Mouse (Mus musculus): Measurements from ENCODE around the gene Stag1.

Stag1 gene

DNA sequence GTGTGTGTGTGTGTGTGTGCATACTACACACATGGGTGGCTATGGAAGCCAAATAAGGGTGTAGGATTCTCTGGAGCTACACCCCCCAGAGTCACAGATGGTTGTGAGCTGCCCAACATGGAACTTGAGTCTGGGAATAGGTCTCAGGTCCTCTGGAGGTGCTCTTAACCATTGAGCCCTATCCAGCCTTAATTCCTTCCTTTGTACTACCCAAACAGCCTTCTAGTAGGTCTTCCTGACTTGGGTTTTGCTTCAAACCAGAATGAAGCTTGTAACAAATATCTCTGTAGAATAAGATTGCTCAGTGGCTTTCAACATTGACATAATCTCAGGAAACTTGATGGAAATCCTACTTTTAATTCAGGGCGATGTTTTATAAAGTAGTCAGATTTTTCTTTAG is 7.9 kb downstream of the Stag1 start:
- no peak for DNase-seq (ENCODE audit: low spot score in 2 of 2)

DNA sequence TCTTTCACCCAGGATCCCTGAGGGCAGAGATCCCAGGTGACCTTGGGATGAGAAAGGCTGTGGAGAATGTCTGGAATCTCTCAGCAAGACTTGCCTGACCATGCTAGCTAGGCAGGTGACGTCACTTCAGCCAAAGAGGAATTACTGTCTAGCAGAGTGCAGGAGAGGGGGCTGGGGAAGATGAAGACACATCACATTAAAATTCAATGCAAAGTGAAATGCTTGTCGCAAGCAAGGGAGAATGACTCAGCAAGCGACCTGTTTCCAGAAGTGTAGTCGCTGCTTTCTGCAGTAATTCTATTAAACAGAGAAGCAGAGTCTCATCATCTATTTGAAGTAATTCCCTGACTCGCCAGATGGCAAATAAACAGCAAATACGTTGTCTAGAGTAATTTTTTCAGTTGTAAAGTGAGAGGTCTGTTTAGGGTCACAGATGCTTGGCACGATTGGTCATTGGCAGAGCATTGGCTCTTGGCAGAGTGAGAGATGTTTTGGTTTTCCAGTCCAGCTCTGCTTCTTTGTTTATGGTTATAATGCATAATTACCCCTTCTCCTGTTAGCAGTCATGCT is 8.5 kb downstream of the Stag1 start:
- no peak for DNase-seq (ENCODE audit: low spot score in 2 of 2)

DNA sequence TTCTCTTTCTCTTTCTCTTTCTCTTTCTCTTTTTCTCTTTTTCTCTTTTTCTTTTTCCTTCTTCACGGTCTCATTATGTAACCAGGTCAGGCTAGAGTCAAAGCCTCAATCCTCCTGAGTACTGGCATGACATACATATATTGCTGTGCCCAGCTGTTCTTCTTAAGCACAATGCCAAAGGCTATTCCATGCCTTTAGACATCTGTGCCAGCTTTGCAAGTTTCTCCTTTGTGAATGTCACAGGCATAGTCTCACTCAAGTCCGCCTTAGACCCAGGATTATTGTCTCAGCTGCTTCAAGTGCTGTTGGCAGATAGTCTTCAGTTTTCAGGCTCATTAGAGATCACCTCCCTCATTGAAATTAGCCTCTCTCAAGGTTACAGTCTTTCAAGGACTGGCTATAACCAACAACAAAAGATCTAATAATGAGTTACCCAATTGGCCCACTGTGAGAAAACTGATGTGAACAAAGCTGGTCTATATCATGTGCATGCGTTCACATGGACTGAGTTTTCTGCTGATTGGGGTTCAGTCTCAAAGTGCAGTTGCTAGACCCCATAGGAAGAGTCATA is 16.0 kb downstream of the Stag1 start:
- DNase-seq (ENCODE audit: low spot score in 2 of 2), result no peak

DNA sequence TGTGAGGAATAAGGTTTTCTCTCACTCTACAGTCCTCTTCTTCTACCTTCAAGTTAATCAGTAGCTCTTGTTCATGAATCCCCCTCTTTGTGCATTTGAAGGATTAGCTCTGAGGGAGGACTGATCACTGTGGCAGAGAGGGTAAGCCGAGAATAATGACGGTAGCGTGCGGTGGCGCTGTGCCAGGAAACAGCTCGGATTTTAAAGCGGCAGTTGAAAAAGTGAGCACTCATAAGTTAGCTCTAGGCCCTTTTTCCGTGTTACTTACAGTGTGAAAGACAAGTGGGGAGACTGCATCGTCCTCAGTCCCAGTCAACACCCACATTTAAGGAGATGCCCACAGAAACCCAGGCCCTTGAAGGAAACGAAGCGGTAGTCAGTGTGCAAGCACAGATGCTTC is 19.3 kb downstream of the Stag1 start:
- no peak for DNase-seq (ENCODE audit: low spot score in 2 of 2)

DNA sequence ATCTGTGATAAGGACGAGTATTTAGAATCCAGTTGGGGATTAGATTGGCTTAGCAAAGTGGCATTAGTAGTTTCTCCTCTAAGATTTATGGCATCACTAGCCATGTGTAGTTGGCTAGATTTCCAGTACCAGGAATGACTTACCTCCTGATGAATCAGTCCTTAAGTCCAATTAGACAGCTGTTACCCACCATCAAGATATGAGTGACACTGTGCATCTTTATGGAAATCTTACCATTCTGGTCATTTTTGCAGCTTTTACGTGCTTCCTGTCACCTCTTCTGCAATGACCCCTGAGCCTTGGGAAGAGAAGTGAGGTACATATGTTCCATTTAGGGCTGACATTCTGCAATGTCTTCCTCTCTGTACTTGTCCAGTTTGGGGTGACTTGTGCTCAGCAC is 28.7 kb downstream of the Stag1 start:
- no peak for DNase-seq (ENCODE audit: low spot score in 2 of 2)

DNA sequence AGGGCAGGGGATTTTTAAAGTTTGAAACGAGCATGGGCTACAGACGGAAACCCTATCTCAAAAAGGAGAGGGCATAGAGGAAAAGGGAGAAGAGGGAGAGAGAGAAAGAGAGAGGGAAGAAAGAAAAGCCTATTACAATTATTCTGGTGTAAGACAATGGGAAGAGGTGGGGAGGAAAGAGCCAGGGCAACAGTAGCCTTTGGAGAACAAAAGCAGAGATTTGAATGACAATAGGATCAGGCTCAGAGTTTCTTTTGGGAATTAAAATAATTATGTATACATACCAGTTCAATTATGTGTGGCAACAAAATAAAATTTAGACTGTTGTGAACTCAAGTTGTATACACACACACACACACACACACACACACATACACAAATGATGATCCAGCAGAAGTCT is 43.2 kb downstream of the Stag1 start:
- DNase-seq (ENCODE audit: low spot score in 2 of 2), result no peak

DNA sequence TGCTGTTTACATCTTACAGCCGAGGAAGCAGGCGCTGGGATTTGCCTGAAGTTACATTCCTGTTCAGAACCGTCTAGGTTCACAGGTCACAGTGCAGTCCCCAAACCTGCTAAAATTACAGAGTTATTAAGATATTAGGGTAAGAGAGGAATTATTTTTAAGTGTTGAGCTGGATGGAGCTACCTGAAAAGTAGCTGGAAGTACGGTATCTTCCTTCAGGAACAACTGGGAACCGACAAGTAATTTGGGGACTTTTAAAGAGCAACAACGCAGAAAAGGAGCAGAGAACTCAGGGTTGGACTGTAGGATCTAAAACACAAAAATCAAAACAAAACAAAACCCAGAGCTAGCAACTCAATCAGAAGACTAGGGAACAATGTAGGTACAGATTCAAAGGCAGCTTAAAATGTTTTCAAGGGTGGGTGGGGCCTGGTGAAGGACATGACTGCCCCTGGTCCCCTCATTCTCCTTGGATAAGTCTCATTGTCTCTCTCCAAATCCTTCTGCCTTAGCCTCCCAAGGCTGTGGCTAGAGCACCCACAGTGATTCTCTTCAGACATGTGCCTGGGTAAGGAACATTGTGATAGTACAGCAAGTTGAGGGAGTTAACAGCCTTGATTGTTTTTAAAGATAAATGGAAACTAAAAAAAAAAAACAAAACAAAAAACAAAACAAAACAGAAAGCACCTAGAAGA is 43.9 kb downstream of the Stag1 start:
- DNase-seq (ENCODE audit: low spot score in 2 of 2), result no peak

DNA sequence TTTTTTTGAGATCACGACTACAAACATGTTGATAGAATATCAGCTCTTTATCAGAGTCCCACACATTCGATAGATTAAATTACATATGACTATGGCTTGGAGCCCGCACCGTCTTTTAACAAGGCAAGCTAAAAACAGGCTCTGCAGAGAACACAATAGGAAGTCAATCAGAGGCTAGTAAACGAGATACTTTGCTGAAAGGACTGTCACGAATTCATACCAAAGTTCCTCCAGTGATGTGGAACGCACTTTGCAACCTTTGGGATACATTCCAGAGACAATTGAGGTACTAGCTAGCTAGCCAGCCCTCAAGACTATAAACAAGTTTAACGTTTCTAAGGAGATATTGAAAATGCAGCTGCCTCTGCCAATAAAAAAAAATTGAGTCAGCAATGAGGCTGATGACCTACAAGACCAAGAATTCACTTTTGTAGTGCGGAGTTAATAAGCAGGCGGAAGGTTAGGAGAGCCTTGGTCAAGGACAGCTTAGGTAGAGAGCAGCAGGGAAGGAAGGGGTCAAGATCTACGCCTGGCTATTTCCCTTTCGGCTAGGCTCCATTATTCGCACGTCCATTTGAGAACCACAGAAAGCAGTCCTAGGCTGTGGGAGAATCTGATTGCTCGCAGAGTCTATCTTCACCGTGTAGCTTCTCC is 44.7 kb downstream of the Stag1 start:
- peak in 1 of 2 experiments; percentile 5 for DNase-seq (ENCODE audit: low spot score in 2 of 2)

DNA sequence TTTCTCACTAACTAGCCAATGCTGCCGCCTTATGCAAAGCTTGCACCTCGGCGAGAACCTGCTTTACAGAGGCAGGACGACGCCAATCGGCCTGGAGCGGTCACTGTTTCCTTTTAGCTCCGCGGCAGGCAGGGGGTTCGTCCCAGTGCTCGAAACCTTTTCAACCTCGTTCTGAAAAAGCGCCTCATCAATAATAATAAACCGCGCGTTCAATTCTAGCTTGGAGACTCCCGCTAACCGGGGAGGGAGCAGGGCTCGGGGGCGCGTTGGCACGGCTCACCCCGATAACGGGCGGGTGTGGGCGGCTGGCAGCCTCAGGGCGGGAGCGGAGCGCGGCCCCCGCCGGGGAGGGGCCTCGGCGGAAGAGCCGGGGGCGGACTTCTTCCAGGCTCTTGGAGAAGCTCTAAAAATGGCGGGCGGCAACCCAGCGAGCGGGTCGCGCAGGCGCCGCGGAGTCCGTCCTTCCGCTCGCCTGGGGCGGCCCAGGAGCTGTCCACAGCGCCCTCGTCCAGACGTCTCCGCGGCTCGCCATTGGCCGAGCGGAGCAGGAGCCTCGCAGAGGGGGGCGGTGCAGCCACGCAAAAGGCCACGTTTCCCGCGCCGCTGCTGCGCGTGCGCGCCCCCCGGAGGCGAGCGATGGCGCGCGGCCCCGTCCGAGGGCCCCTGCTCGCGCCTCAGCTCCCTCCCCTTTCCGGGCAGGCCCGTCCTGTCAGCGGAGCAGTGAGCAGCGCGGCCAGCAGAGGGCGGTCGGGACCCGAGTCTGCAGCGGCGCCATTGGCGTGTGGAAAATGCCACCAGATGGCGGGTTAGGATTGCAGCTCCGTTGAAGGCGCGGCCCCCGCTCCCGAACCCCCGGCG is 45.5 kb downstream of the Stag1 start:
- peak; percentile 99 to 100 for DNase-seq (ENCODE audit: low spot score in 2 of 2)

DNA sequence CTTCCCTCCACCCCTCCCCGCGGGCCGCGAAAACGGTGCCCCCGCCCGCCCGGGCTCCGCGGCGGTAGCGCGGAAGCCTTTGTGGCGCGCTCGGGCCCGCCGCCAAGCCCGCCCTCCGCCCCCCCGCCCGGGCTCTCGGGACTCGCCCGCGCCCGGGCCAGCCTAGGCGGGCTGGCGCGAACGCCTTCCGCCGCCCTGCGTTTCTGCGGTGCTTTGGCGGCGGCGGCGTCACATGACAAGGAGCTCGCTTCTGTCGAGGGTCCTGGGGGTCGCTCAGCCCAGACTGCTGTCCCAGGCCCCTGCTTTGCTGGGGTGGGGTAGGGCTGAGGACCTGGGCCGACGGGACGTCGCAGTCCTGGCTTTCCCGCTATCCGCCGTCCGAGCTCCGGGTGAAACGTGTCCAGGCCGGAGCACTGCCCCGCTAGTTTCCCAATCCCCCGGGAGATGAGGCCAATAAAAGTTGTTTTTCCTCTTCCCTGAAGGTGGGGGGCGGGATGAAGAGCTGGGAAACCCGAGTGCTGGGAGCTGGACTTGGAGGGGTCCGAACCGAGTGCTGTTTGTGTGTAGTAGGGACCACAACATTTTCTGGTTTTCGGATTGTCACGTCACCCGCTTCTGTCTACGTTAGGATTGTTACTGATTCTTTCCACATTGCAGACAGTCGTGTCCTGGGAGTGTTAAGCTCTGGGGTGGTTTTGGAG is 46.6 kb downstream of the Stag1 start:
- peak; percentile 49 to 60 for DNase-seq (ENCODE audit: low spot score in 2 of 2)

DNA sequence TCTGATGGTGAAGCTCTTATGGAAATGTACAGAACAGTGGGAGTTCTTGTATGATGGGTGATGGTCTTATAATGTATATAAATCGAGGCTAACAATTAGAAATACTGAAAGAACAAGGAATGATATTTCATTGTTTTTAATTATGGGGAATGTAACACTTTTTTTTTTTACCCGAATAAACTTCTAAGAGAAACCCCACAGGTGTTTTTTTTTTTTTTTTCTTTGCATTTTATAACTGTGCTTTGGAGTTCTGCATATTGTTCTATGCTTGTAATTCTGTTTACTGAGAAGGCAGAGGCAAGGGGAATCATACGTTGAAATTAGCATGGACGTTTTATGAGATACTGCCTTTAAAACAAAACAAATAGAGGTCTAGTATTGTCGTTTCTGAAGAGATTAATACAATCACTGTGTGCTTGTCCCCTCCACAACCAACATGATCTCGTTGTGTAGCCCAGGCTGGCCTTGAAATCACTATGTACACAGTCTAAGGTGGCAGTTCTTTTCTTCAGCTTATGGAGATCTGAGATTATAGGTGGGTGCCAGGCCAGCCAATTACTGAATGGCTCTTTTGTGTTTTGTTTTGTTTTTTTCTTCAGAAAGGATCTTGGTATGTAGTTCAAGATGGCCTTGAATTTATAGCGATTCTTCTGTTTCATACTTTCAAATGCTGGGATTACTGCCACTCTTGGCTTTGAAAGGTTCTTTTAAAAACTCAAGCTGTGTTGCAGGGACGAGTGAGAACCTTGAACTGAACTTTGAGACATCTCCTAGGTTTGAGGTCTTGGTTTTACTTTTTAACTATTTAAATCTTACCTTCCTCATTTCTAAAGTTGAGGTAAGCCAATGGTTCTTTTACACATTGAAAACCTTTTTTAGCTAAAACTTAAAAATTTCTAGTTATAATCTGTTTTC is 47.7 kb downstream of the Stag1 start:
- DNase-seq (ENCODE audit: low spot score in 2 of 2), result no peak

DNA sequence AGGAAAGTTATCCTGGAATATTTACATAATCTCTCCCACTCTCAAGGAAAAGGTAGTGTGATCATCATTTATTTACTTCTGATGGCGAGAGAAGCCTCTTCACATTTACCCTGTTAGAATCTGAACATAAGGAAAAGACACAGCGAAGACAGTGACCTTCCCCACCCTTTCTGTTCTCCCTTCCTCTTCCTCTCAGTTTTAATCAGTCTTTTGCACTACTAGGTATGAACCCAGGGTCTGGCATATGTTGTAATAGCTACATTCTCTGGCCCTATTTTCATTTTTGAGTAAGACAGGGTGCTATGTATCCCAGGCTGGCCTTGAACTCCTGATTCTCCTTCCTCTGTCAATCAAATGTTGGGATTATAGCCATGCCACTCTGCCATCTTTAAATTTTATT is 48.7 kb downstream of the Stag1 start:
- DNase-seq (ENCODE audit: low spot score in 2 of 2), result no peak

DNA sequence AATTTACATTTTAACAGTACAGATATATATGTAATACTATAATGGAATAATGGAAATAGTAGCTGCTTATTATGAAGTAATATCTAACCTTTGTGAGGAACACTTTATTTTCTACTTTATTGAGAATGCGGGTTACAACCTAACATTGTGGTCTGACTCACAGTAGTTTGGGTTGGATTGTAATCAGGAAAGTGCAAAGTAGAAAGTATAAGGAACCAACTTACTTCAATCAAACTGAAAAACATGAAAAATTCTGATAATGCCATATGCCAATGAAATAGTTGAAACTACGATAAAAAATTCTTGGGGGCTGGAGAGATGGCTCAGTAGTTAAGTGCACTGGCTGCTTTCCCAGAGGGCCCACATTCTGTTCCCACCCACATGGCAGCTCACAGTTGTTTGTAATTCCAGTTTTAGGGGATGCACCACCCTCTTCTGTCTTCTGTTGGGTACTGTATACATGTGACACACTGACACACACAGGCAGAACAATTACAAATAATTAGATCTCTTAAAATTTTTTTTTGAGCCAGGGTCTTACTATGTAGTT is 50.3 kb downstream of the Stag1 start:
- DNase-seq (ENCODE audit: low spot score in 2 of 2), result no peak

DNA sequence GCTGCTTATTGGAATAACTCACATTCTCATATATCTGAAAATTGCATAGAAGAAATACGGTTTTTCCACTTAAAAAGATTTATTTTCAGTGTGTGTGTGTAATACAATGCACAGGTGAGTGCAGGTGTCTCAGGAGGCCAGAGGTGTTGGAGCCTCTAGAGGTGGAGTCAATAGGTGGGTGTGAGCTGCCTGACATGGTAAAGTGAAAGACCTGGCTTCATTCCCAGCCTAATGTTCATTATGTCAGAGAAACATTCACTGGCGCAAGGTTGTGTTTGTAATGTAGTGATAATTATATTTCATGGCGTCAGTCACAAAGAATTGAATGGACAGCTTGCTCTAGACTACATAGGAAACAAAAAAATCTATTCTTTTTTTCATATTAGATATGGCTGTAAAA is 56.5 kb downstream of the Stag1 start:
- no peak for DNase-seq (ENCODE audit: low spot score in 2 of 2)

DNA sequence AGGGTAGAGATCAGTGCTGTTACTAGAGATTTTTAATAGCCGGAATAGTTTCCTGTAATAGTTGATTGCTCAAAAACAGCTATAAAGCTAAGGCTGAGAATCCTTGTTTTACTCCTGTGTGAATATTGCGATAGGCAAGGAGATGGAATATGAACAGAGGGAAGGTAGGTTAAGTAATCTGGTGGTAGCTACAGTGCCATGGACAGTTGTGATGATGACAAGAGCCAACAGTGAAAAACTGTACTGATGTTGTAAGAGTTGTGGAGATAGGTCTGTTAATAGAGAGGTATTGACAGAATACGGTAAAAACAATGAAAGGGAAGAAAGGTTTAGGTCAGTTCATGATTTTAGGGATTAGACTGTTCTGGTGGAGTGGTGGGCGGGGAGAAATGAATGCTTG is 58.5 kb downstream of the Stag1 start:
- DNase-seq (ENCODE audit: low spot score in 2 of 2), result no peak

DNA sequence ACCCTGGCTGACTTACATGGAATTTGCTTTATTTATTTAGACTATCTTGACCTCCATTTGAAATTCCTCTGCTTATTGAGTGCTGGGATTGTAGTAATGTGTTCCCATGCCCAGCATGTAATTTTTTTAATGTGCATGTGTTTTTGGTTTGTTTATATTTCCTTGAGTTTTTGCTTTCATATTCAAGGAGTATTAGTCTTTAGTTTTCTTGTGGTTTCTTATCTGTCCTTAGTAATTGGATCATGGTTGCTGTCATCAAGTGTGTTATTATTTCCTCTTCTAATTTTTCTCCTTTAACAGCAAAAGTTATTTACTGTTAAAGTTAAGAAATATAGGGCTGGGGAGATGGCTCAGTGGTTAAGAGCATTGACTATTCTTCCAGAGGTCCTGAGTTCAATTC is 63.0 kb downstream of the Stag1 start:
- no peak for DNase-seq (ENCODE audit: low spot score in 2 of 2)

DNA sequence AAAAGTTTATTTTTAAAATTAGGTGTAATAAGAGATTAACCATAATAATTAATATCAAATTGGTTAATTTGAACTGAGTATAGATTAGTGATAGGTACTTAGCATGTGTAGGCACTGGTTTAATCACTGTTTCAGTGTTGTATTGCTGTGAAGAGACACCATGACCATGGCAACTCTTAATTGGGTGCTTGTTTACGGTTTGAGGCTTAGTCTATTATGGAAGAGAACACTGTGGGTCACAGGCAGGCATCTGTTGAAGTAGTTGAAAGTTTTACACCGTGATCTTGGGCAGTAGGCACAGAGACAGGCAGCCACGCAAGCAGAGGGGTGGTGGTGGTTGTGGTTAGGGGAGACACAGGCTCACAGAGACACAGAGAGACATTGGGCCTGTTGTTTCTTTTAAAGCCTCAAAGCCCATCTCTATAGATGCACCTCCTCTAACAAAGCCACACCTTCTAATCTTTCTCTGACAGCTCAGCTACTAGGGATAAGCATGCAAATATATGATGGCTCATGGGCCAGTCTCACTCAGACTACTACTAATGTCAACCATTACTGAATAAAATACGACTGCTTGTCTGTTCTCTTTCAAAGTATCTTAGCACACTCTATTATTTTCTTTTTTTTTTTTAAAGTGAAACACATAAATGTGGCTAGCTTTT is 66.0 kb downstream of the Stag1 start:
- no peak for DNase-seq (ENCODE audit: low spot score in 2 of 2)

DNA sequence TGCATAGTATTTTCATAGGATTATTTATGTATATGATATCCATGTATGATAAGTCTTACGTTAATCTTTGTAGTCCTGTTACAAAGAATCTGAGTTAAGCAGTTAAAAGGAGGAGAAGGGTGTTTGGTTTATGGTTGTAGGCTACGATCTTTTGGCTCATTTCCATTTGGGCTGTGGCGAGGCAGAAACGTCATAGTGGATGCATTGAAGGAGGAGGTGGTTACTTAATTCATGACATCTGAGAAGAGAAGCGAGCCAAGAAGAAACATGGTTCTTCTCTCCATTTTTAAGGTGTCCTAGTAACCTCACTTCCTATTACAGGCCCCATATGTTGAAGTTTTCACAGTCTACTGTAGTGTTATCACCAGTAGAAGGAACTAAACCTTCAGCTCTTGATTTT is 72.6 kb downstream of the Stag1 start:
- DNase-seq (ENCODE audit: low spot score in 2 of 2), result no peak

DNA sequence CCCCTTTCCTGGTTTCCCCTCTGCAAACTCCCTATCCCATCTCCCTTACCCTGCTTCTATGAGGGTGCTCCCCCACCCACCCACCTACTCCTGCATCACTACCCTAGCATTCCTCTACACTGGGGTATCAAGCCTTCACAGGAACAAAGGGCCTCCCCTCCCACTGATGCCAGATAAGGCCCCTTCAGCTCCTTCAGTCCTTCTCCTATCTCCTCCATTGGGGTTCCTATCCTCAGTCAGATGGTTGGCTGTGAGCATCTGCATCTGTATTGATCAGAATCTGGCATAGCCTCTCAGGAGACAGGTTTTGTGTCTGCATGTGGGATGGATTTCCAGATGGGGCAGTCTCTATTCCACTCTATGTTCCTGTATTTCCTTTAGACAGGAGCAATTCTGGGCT is 81.4 kb downstream of the Stag1 start:
- DNase-seq (ENCODE audit: low spot score in 2 of 2), result no peak

DNA sequence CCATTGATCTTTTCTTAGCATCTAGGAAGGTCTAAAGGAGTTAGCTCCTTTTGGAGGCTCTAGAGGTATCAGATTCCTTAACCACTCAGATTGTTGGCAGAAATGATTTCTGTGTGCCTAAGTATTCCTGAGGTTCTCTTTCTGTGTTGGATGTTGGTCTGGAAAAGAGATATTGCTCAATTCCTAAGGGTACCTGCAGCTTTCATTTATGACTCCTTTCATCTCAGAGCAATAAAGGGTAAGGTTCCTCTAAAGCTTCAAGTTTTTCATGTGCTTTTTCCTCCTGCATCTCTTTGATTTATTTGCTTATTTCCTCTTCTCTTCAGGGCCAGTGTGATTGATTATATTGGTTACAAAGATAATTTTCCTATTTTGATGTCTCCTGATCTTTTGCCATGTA is 84.7 kb downstream of the Stag1 start:
- DNase-seq (ENCODE audit: low spot score in 2 of 2), result no peak
